Mouse (Mus musculus): ENCODE measurements around the gene Gm12216.

DNA sequence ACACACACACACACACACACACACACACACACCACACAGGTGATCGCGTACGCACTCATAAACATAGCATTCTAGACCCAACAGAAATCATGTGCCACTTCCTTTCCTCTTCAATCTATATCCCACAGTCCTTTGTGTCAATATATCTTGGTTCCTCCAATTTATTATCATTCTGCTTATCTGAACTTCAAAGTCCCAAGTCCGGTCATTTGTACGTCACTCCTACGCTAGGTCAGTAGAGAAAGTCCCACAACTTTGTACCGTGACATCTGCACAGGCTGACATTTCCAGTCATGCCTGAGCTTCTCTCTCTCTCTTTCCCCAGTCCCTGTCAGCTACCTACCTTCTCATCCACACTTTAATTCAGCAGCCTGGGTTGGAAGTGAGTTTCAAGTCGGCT is 49.6 kb upstream of the Gm12216 start:
- TF ChIP-seq ZC3H11A (IDR thresholded peaks at IDR 0.05; ENCODE audit: borderline replicate concordance, low read depth, low read length), result no peak
- TF ChIP-seq HCFC1 (IDR thresholded peaks at IDR 0.05; ENCODE audit: borderline replicate concordance, insufficient read depth, low read length), result no peak
- TF ChIP-seq ZNF384 (IDR thresholded peaks at IDR 0.05; ENCODE audit: low read depth, low read length), result no peak

Data from ES-E14 (cell line).